Mouse (Mus musculus): ENCODE results near the gene Pask. TPM values are rescaled to one million over a fixed set of nuclear protein-coding genes. Genes with fewer than 3 reads are reported as not detected.

Pask gene
- polyA plus RNA-seq (2012; ENCODE audit: insufficient read depth, low replicate concordance): 0.30 and 0.83 TPM in 2 replicates

- H3K27me3 ChIP-seq (replicated peaks): no peaks in the 10 kb centered on the region
- H3K36me3 ChIP-seq (replicated peaks; ENCODE audit: low read length): peaks cover 28% of the 10 kb centered on the region
- no peak for TF ChIP-seq GATA1 (IDR thresholded peaks at IDR 0.05; ENCODE audit: borderline replicate concordance, low read length)
- H3K4me3 ChIP-seq (replicated peaks): peak within 1 kb of the TSS; percentile 99
- no peaks in the 10 kb centered on the region for H3K9me3 ChIP-seq
- H3K4me1 ChIP-seq: peaks cover 39% of the 10 kb centered on the region
Measured at GRCm38 (mm10) chr1:93342648-93343503, at the start of gene Pask, which contains the start of gene Ppp1r7. TSS of gene Pask (minus strand) at chr1:93343482. TSS of gene Ppp1r7 (plus strand) at chr1:93342854.

GRCm38 (mm10) chr1:93388906-93389305, 45.6 kb upstream of the Pask start:
- Histone ChIP-seq H3K9me3 (no peaks in the 10 kb centered on the region), H3K27me3 (replicated peaks) (peaks cover 46% of the 10 kb centered on the region), H3K36me3 (replicated peaks; ENCODE audit: low read length) (no peaks in the 10 kb centered on the region), H3K4me1 (peaks cover 25% of the 10 kb centered on the region), H3K4me3 (replicated peaks) (no peak overlapping the region)
- no peak for TF ChIP-seq GATA1 (IDR thresholded peaks at IDR 0.05; ENCODE audit: borderline replicate concordance, low read length)
- TF ChIP-seq FLI1 (IDR thresholded peaks at IDR 0.05; ENCODE audit: low read length): no peak

- TF ChIP-seq GATA1 (IDR thresholded peaks at IDR 0.05; ENCODE audit: borderline replicate concordance, low read length) (no peak), FLI1 (IDR thresholded peaks at IDR 0.05; ENCODE audit: low read length) (no peak)
- H3K4me1 ChIP-seq: peaks cover 15% of the 10 kb centered on the region
- H3K27me3 ChIP-seq (replicated peaks): peaks cover 49% of the 10 kb centered on the region
- H3K36me3 ChIP-seq (replicated peaks; ENCODE audit: low read length): no peaks in the 10 kb centered on the region
- H3K9me3 ChIP-seq: peaks cover 5% of the 10 kb centered on the region
- H3K4me3 ChIP-seq (replicated peaks): no peak overlapping the region
Measured at GRCm38 (mm10) chr1:93387198-93387597, 43.9 kb upstream of the Pask start.

GRCm38 (mm10) chr1:93379117-93379516, 35.8 kb upstream of the Pask start:
- Histone ChIP-seq H3K4me1 (peaks cover 23% of the 10 kb centered on the region), H3K4me3 (replicated peaks) (no peak overlapping the region), H3K36me3 (replicated peaks; ENCODE audit: low read length) (no peaks in the 10 kb centered on the region), H3K9me3 (peaks cover 5% of the 10 kb centered on the region), H3K27me3 (replicated peaks) (peaks cover 30% of the 10 kb centered on the region)
- TF ChIP-seq FLI1 (IDR thresholded peaks at IDR 0.05; ENCODE audit: low read length): no peak
- TF ChIP-seq GATA1 (IDR thresholded peaks at IDR 0.05; ENCODE audit: borderline replicate concordance, low read length): no peak

- no peak overlapping the region for H3K4me3 ChIP-seq (replicated peaks)
- peaks cover 29% of the 10 kb centered on the region for H3K4me1 ChIP-seq
- no peaks in the 10 kb centered on the region for H3K36me3 ChIP-seq (replicated peaks; ENCODE audit: low read length)
- no peak for TF ChIP-seq GATA1 (IDR thresholded peaks at IDR 0.05; ENCODE audit: borderline replicate concordance, low read length)
- no peak for TF ChIP-seq FLI1 (IDR thresholded peaks at IDR 0.05; ENCODE audit: low read length)
- peaks cover 32% of the 10 kb centered on the region for H3K27me3 ChIP-seq (replicated peaks)
- H3K9me3 ChIP-seq: peaks cover 2% of the 10 kb centered on the region
Measured at GRCm38 (mm10) chr1:93377307-93377706, 34.0 kb upstream of the Pask start.

- TF ChIP-seq FLI1 (IDR thresholded peaks at IDR 0.05; ENCODE audit: low read length) (no peak), GATA1 (IDR thresholded peaks at IDR 0.05; ENCODE audit: borderline replicate concordance, low read length) (no peak)
- no peak within 1 kb of the TSS for H3K4me3 ChIP-seq (replicated peaks)
- H3K4me1 ChIP-seq: peaks cover 31% of the 10 kb centered on the region
- peaks cover 28% of the 10 kb centered on the region for H3K27me3 ChIP-seq (replicated peaks)
- peaks cover 15% of the 10 kb centered on the region for H3K36me3 ChIP-seq (replicated peaks; ENCODE audit: low read length)
- no peaks in the 10 kb centered on the region for H3K9me3 ChIP-seq
Measured at GRCm38 (mm10) chr1:93373665-93374064, 30.4 kb upstream of the Pask start, which contains the start of gene Ano7. TSS of gene Ano7 (plus strand) at chr1:93373930.

- TF ChIP-seq FLI1 (IDR thresholded peaks at IDR 0.05; ENCODE audit: low read length): no peak
- no peak for TF ChIP-seq GATA1 (IDR thresholded peaks at IDR 0.05; ENCODE audit: borderline replicate concordance, low read length)
- H3K4me3 ChIP-seq (replicated peaks): no peak overlapping the region
- H3K9me3 ChIP-seq: no peaks in the 10 kb centered on the region
- H3K36me3 ChIP-seq (replicated peaks; ENCODE audit: low read length): peaks cover 84% of the 10 kb centered on the region
- H3K4me1 ChIP-seq: 0 out of 2 replicates have a peak, but pooled peaks cover 3% of the 10 kb centered on the region
- H3K27me3 ChIP-seq (replicated peaks): no peaks in the 10 kb centered on the region
Measured at GRCm38 (mm10) chr1:93365641-93366040, 22.4 kb upstream of the Pask start.

- no peaks in the 10 kb centered on the region for H3K27me3 ChIP-seq (replicated peaks)
- H3K9me3 ChIP-seq: no peaks in the 10 kb centered on the region
- H3K36me3 ChIP-seq (replicated peaks; ENCODE audit: low read length): peaks cover 96% of the 10 kb centered on the region
- H3K4me1 ChIP-seq: 0 out of 2 replicates have a peak, but pooled peaks cover 3% of the 10 kb centered on the region
- H3K4me3 ChIP-seq (replicated peaks): no peak overlapping the region
- TF ChIP-seq FLI1 (IDR thresholded peaks at IDR 0.05; ENCODE audit: low read length): no peak
- no peak for TF ChIP-seq GATA1 (IDR thresholded peaks at IDR 0.05; ENCODE audit: borderline replicate concordance, low read length)
Measured at GRCm38 (mm10) chr1:93362661-93363060, 19.4 kb upstream of the Pask start.

GRCm38 (mm10) chr1:93352724-93353123, 9.4 kb upstream of the Pask start:
- H3K4me1 ChIP-seq: no peaks in the 10 kb centered on the region
- no peaks in the 10 kb centered on the region for H3K27me3 ChIP-seq (replicated peaks)
- H3K36me3 ChIP-seq (replicated peaks; ENCODE audit: low read length): peaks cover 97% of the 10 kb centered on the region
- H3K4me3 ChIP-seq (replicated peaks): no peak overlapping the region
- no peaks in the 10 kb centered on the region for H3K9me3 ChIP-seq
- TF ChIP-seq FLI1 (IDR thresholded peaks at IDR 0.05; ENCODE audit: low read length): no peak
- no peak for TF ChIP-seq GATA1 (IDR thresholded peaks at IDR 0.05; ENCODE audit: borderline replicate concordance, low read length)

- Histone ChIP-seq H3K27me3 (replicated peaks) (no peaks in the 10 kb centered on the region), H3K4me3 (replicated peaks) (no peak overlapping the region), H3K9me3 (no peaks in the 10 kb centered on the region), H3K4me1 (peaks cover 17% of the 10 kb centered on the region), H3K36me3 (replicated peaks; ENCODE audit: low read length) (peaks cover 95% of the 10 kb centered on the region)
- TF ChIP-seq GATA1 (IDR thresholded peaks at IDR 0.05; ENCODE audit: borderline replicate concordance, low read length) (no peak), FLI1 (IDR thresholded peaks at IDR 0.05; ENCODE audit: low read length) (no peak)
Measured at GRCm38 (mm10) chr1:93349701-93350100, 6.4 kb upstream of the Pask start.
